Mouse (Mus musculus): ENCODE measurements around the gene Dsp. TPM values are rescaled to one million over a fixed set of nuclear protein-coding genes. Genes with fewer than 3 reads are reported as not detected.
A peak's percentile ranks its signal among the peaks of the same experiment; 100 is the strongest.

Gene Dsp
- total RNA-seq, 2 experiments from 2014 or later = 350 to 415 TPM

GRCm38 (mm10) chr13:38167056-38167455 is 16.0 kb downstream of the Dsp start:
- DNase-seq = no peak
- intact Hi-C loops (cut with DNase I) = no loop called here

DNA sequence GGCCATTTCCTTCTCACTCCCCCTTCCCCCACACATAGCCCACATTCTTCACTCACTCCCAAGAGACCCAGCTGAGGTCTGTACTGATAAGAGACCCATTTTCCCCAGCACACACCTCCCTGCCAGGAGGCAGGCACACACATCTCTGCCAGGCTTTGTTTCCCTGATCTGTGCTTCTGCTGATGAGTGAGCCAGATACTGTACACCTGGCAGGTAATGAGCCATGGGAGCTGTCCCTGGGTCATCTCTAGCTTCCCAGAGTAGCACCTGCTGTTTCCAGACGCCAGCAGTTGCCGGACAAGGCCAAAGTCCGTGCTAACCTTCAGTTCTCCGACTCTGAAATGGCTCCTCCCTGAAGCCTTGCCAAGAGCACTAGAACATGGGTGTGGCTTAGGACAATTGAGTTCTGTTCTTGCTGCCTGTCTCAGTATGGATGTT is 19.6 kb downstream of the Dsp start:
- intact Hi-C loops (cut with DNase I) = loop anchor here (5.0 kb wide), 1 partner anchor 103 kb away; no protein-coding TSS in a partner anchor
- peak; percentile 83 to 86 for DNase-seq

DNA sequence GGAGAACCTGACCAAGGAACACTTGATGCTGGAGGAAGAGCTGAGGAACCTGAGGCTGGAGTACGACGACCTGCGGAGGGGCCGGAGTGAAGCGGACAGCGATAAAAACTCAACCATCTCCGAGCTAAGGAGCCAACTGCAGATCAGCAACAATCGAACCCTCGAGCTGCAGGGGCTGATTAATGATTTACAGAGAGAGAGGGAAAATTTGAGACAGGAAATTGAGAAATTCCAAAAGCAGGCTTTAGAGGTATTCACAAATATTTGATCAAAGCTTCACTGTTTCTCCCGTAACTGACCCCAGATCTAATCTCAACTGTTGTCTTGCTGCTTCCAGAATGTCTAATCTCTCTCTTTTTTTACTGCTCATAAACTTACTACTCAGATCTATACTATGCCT is 42.3 kb downstream of the Dsp start:
- DNase-seq = no peak
- intact Hi-C loops (cut with DNase I) = no loop called here

DNA sequence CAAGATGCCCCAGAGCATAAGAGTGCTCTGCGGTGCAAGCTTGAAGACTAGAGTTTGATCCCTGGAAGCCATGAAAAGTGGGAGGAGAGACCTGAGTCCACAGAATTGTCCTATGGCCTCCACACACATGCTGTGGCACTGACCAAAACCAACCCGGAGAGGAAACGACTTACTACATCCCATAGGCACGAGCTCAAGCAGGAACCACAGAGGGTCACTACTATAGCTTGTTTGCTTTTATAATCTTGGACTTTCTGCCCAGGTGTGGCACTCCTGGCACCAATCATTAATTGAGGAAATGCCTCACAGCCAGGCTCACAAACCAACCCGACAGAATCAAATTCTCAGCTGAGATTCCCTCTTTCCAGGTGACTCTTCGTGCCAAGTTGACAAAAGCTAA is 50.3 kb downstream of the Dsp start:
- intact Hi-C loops (cut with DNase I) = loop anchor here (10.0 kb wide), 1 partner anchor 217 kb away; no protein-coding TSS in a partner anchor
- DNase-seq = no peak

DNA sequence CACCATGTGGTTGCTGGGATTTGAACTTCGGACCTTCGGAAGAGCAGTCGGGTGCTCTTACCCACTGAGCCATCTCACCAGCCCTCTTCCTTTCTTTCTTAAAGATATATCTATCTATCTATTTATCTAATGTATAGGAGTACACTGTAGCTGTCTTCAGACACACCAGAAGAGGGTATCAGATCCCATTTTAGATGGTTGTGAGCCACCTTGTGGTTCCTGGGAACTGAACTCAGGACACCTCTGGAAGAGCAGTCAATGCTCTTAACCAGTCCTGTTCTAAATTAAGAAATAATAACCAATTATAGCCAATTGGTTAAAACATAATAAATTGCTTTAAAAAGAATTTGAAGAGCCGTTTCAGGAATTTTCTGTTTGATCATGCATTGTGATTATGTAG is 53.1 kb downstream of the Dsp start:
- intact Hi-C loops (cut with DNase I) = loop anchor here (10.0 kb wide), 1 partner anchor 219 kb away; no protein-coding TSS in a partner anchor
- no peak for DNase-seq

GRCm38 (mm10) chr13:38204702-38205482 is 53.8 kb downstream of the Dsp start, which contains the start of gene Snrnp48:
Snrnp48 (plus strand) TSS chr13:38204938.
- intact Hi-C loops (cut with DNase I) = loop anchor here (10.0 kb wide), 1 partner anchor 220 kb away; no protein-coding TSS in a partner anchor

GRCm38 (mm10) chr13:38211122-38211521 is 60.0 kb downstream of the Dsp start:
- intact Hi-C loops (cut with DNase I) = no loop called here
- no peak for DNase-seq

More at GRCm38 (mm10) chr13:38204702-38205482, 53.8 kb downstream of the Dsp start, which contains the start of gene Snrnp48:
- peak; percentile 91 to 92 for DNase-seq

DNA sequence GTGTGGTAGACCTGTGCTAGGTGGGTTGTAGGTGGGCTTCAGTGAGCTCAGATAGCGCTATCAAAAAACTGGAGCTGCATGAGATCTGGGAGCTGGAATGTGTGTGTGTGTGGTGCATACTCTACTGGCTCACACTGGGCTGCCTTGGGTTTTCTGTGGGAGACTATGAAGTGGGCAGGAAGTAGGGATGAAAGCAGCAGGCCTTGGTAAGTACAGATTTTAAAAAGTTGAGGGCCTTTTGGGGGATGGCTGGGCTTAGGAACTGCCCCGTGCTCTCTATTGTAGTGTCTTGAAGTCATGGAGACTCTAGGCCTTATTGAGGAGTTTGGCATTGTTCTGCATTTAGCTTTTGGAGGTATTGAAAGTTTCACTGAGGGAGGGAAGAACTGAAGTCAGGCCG is 67.6 kb downstream of the Dsp start:
- intact Hi-C loops (cut with DNase I) = no loop called here
- DNase-seq = no peak

- intact Hi-C loops (cut with DNase I) = loop anchor here (10.0 kb wide), 2 partner anchors 214 to 364 kb away; no protein-coding TSS in a partner anchor
- DNase-seq = no peak
Measured at GRCm38 (mm10) chr13:38220331-38220730, 69.2 kb downstream of the Dsp start.

DNA sequence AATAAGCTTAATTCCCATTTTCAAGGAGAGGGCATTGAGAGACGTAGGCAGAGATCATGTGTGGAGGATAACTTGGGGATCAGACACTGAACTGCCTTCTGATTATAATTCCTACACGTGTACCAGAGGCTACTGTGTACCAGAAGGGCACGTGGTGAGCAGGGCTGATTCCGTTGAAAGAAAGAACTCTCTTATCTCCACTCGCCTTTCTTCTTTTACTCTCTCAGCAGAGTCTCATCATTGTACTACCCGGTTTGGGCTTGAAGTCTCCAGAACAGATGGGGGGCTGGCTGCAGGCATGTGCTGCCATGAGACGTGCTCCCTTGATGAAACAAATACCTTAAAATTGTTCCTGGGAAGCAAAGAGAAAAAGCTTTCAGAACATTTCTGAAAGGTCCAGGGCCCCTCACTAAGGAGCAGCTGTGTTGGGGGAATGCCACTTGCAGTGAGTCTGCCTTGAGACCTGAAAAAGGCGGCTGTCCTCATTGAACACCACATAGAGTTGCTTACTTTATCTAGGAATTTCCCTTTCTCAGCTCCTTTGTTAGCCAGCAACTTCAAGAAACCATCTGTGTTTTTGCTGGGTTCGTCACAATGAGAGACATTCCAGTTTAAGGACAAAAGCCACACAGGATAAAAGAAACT is 79.2 kb downstream of the Dsp start:
- intact Hi-C loops (cut with DNase I) = no loop called here
- peak; percentile 35 to 37 for DNase-seq

DNA sequence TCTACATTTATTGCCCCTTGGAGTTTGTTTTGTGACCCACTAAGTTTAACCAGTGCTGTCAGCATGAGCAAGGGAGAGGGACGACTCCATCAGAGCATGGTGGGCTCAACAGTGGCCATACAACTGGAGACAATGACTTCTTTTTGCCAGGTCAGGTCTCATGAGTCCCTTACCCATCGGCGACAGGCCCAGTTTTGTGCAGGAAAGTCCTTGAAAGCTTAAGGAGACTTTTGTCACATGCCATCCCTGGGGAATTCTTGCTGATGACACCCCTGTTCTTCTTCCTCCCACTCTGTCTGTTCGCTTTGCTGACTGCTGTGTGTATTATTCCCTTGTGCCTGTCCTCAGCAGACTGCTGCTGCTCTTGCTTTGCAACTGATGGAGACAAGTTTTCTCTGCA is 81.3 kb downstream of the Dsp start:
- peak in 1 of 2 experiments; percentile 9 for DNase-seq
- intact Hi-C loops (cut with DNase I) = no loop called here

GRCm38 (mm10) chr13:38232856-38233625 is 81.9 kb downstream of the Dsp start:
- DNase-seq = peak; percentile 59 to 70
- intact Hi-C loops (cut with DNase I) = no loop called here

DNA sequence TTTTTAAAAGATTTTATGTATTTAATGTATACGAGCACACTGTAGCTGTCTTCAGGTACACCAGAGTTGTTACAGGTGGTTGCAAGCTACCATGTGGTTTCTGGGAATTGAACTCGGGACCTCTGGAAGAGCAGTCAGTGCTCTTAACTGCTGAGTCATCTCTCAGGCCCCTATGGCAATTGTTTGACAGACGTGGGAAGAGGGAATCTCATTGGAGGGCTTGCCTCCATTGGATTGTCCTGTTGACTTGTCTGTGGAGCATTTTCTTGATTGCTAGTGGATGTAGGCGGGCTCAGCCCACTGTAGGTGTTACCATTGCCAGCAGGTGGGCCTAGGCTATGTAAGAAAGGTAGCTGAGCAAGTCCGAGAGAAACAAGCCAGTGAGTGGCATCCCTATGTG is 83.6 kb downstream of the Dsp start:
- intact Hi-C loops (cut with DNase I) = no loop called here
- DNase-seq = no peak

DNA sequence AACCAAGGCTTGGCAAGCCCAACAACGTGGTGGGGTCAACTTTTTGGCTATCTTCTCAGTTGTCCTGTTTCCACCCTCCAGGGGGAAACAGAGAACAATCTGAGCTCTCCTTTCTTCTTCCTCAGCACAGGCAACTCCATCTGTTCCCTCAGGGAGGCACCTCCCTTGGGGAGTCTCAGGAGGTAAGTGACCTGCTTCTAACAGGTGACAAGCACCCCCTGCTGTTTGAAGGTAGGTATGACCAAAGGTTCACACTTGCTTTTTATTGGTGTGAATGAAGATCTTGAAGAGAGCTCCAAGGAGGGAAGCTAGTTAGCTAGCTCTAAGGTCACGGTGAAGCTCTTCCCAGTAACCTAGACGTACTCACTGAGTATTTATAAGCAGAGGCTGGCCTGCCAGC is 84.3 kb downstream of the Dsp start:
- intact Hi-C loops (cut with DNase I) = no loop called here
- no peak for DNase-seq

GRCm38 (mm10) chr13:38248151-38248550 is 97.1 kb downstream of the Dsp start:
- intact Hi-C loops (cut with DNase I) = no loop called here
- peak; percentile 56 to 59 for DNase-seq

Other genes starting within 250 kb of the Dsp start
- 10 to 100 TPM; 67.4 to 76.5 TPM for gene Ssr1, start 157.1 kb upstream of the Dsp start, total RNA-seq (2021)
- 10 to 100 TPM; 14.2 to 16.7 TPM for gene Riok1, start 114.3 kb upstream of the Dsp start, total RNA-seq (2021)
- 1 to 10 TPM; 1.6 to 2.4 TPM for gene Cage1, start 114.2 kb upstream of the Dsp start, total RNA-seq (2021)
- 10 to 100 TPM; 10.7 to 11.0 TPM for gene Snrnp48, start 53.6 kb downstream of the Dsp start, total RNA-seq (2021)
- gene Bmp6, start 193.8 kb downstream of the Dsp start, total RNA-seq (2021) = 10 to 100 TPM; 18.8 to 20.3 TPM